Mouse (Mus musculus) testis, adult 2 months (tissue): Measurements from ENCODE around the gene Sbno2. TPM values are rescaled to one million over a fixed set of nuclear protein-coding genes. Genes with fewer than 3 reads are reported as not detected.

Source experiments
- H3K27ac ChIP-seq: fragments of 200-500 bp; 2 replicates; pipeline ENCODE4 v1.5.1; 2012; ENCODE audit warnings: low read depth, low read length; ENCODE audit not compliant: control insufficient read depth, insufficient read depth
- H3K27me3 ChIP-seq: fragments of 200-500 bp; 2 replicates; pipeline ENCODE4 v1.6.1; 2012; ENCODE audit warnings: mild to moderate bottlenecking, low read length, moderate library complexity; ENCODE audit not compliant: control insufficient read depth, insufficient read depth
- H3K36me3 ChIP-seq: fragments of 200-500 bp; 2 replicates; pipeline ENCODE4 v1.6.1; 2012; ENCODE audit warnings: mild to moderate bottlenecking, low read length; ENCODE audit not compliant: control insufficient read depth, insufficient read depth
- H3K4me1 ChIP-seq: fragments of 200-500 bp; 2 replicates; pipeline ENCODE4 v1.6.1; 2012; ENCODE audit warnings: low read length; ENCODE audit not compliant: control insufficient read depth, insufficient read depth
- H3K4me3 ChIP-seq: fragments of 200-500 bp; 2 replicates; pipeline ENCODE4 v1.5.1; 2012; ENCODE audit warnings: low read depth, mild to moderate bottlenecking, low read length, moderate library complexity, mixed read lengths; ENCODE audit not compliant: control insufficient read depth
- CTCF ChIP-seq: fragments of 200-500 bp; IDR thresholded peaks from 2 replicates; pipeline ENCODE4 v1.5.1; 2012; ENCODE audit warnings: low read depth, mild to moderate bottlenecking, inconsistent platforms, low read length, moderate library complexity; ENCODE audit not compliant: control insufficient read depth, insufficient read depth, insufficient replicate concordance
- POLR2A ChIP-seq: fragments of 200-500 bp; IDR thresholded peaks from 2 replicates; pipeline ENCODE4 v1.6.1; 2012; ENCODE audit warnings: low read depth, mild to moderate bottlenecking, inconsistent platforms, low read length, moderate library complexity; ENCODE audit not compliant: control insufficient read depth
- polyA plus RNA-seq: library from polyadenylated mRNA; depleted of rRNA; stranded (reverse); fragments of >200 nt; gene quantifications from 2 replicates; pipeline ENCODE4 v1.2.3, GENCODE M21; 2012

The Sbno2 gene
- polyA plus RNA-seq, 1 experiment: 13.9 TPM

GRCm38 (mm10) chr10:80071516-80071900, 33.9 kb downstream of the Sbno2 start:
- peak overlapping the region; percentile 43; the same call in 1 of the 2 replicates for H3K27ac ChIP-seq
- TF ChIP-seq POLR2A (no peak), CTCF (no peak)
- H3K27me3 ChIP-seq: no peaks in the 10 kb centered on the region
- no peak overlapping the region for H3K4me3 ChIP-seq
- no peaks in the 10 kb centered on the region for H3K36me3 ChIP-seq
- peaks cover 13% of the 10 kb centered on the region for H3K4me1 ChIP-seq

- Histone ChIP-seq H3K4me1 (peaks cover 13% of the 10 kb centered on the region), H3K4me3 (no peak overlapping the region), H3K27me3 (no peaks in the 10 kb centered on the region), H3K36me3 (no peaks in the 10 kb centered on the region), H3K27ac (peak overlapping the region; percentile 34)
- TF ChIP-seq POLR2A: no peak
- no peak for TF ChIP-seq CTCF
Observed at GRCm38 (mm10) chr10:80070837-80071515, 34.4 kb downstream of the Sbno2 start.

GRCm38 (mm10) chr10:80069948-80070450, 35.4 kb downstream of the Sbno2 start:
- H3K27me3 ChIP-seq: no peaks in the 10 kb centered on the region
- peaks cover 13% of the 10 kb centered on the region for H3K4me1 ChIP-seq
- no peak overlapping the region for H3K27ac ChIP-seq
- H3K4me3 ChIP-seq: no peak overlapping the region
- H3K36me3 ChIP-seq: no peaks in the 10 kb centered on the region
- TF ChIP-seq CTCF (no peak), POLR2A (no peak)

GRCm38 (mm10) chr10:80069251-80069650, 36.1 kb downstream of the Sbno2 start:
- Histone ChIP-seq H3K27me3 (no peaks in the 10 kb centered on the region), H3K4me1 (peaks cover 13% of the 10 kb centered on the region), H3K36me3 (no peaks in the 10 kb centered on the region), H3K4me3 (no peak overlapping the region), H3K27ac (no peak overlapping the region)
- TF ChIP-seq POLR2A (no peak), CTCF (no peak)

- H3K27me3 ChIP-seq: no peaks in the 10 kb centered on the region
- TF ChIP-seq POLR2A (no peak), CTCF (no peak)
- H3K4me1 ChIP-seq: peaks cover 2% of the 10 kb centered on the region; the same call in 1 of the 2 replicates
- no peaks in the 10 kb centered on the region; the same call in 1 of the 2 replicates for H3K36me3 ChIP-seq
- H3K27ac ChIP-seq: no peak overlapping the region
- no peak overlapping the region for H3K4me3 ChIP-seq
Observed at GRCm38 (mm10) chr10:80063877-80064650, 41.3 kb downstream of the Sbno2 start.

GRCm38 (mm10) chr10:80063104-80063503, 42.3 kb downstream of the Sbno2 start:
- Histone ChIP-seq H3K36me3 (no peaks in the 10 kb centered on the region; the same call in 1 of the 2 replicates), H3K27me3 (no peaks in the 10 kb centered on the region), H3K27ac (no peak overlapping the region), H3K4me3 (no peak overlapping the region), H3K4me1 (no peaks in the 10 kb centered on the region)
- no peak for TF ChIP-seq POLR2A
- TF ChIP-seq CTCF: no peak

- Histone ChIP-seq H3K4me1 (peaks cover 3% of the 10 kb centered on the region; the same call in 1 of the 2 replicates), H3K27me3 (no peaks in the 10 kb centered on the region), H3K27ac (no peak overlapping the region), H3K36me3 (no peaks in the 10 kb centered on the region; the same call in 1 of the 2 replicates), H3K4me3 (no peak overlapping the region)
- TF ChIP-seq CTCF: no peak
- TF ChIP-seq POLR2A: no peak; the same call in 1 of the 2 replicates
Observed at GRCm38 (mm10) chr10:80057683-80058326, 47.6 kb downstream of the Sbno2 start.
